Mouse (Mus musculus) adrenal gland, adult 2 months (tissue): ENCODE measurements around the gene Olfr1240. TPM values are rescaled to one million over a fixed set of nuclear protein-coding genes. Genes with fewer than 3 reads are reported as not detected.

ENCODE experiments used
- DNase-seq: peaks from one replicate; pipeline ENCODE4 v3.0.0; 2021
- long read RNA-seq: library from polyadenylated mRNA; stranded (forward); transcript quantifications from one replicate; pipeline ENCODE4 v2.0.0, GENCODE M21; 2021
- polyA plus RNA-seq: library from polyadenylated mRNA; depleted of rRNA; stranded (reverse); fragments of >200 nt; gene quantifications from 2 replicates; pipeline ENCODE4 v1.2.3, GENCODE M21; 2012; rRNA removed
- total RNA-seq, 2 experiments: library from RNA; stranded (reverse); gene quantifications; 2 replicates each; pipeline ENCODE4 v1.2.3; 2021

Olfr1240 gene
- total RNA-seq (not detected), polyA plus RNA-seq (not detected in 2 replicates)
- long read RNA-seq = 0 reads

- DNase-seq = no peak
Measured at GRCm38 (mm10) chr2:89442900-89443299, at the start of gene Olfr1240. Olfr1240 (minus strand) TSS chr2:89443000.

GRCm38 (mm10) chr2:89487026-89487425 lies 44.2 kb upstream of the Olfr1240 start, which contains the start of gene Olfr1241:
Olfr1241 (minus strand) TSS chr2:89487126.
- no peak for DNase-seq

- DNase-seq = no peak
Measured at GRCm38 (mm10) chr2:89420307-89420706, 22.5 kb downstream of the Olfr1240 start, which contains the start of gene Olfr1239. Olfr1239 (minus strand) TSS chr2:89420407.

GRCm38 (mm10) chr2:89414557-89414956 lies 28.2 kb downstream of the Olfr1240 start:
- DNase-seq = no peak

GRCm38 (mm10) chr2:89409576-89409975 lies 33.2 kb downstream of the Olfr1240 start, which contains the start of gene Olfr1238:
Olfr1238 (minus strand) TSS chr2:89409676.
- DNase-seq = no peak

GRCm38 (mm10) chr2:89400882-89401281 lies 41.9 kb downstream of the Olfr1240 start:
- no peak for DNase-seq

Other genes starting within 250 kb of the Olfr1240 start
- gene Olfr1226, start 243.0 kb downstream of the Olfr1240 start, total RNA-seq = not detected
- not detected in 2 replicates for gene Olfr1226, start 243.0 kb downstream of the Olfr1240 start, polyA plus RNA-seq
- not detected for gene Olfr1228, start 188.9 kb downstream of the Olfr1240 start, total RNA-seq
- gene Olfr1228, start 188.9 kb downstream of the Olfr1240 start, polyA plus RNA-seq = not detected in 2 replicates
- not detected for gene Olfr1229, start 155.0 kb downstream of the Olfr1240 start, total RNA-seq
- not detected in 2 replicates for gene Olfr1229, start 155.0 kb downstream of the Olfr1240 start, polyA plus RNA-seq
- not detected for gene Olfr1230, start 145.7 kb downstream of the Olfr1240 start, total RNA-seq
- gene Olfr1230, start 145.7 kb downstream of the Olfr1240 start, polyA plus RNA-seq = not detected in 2 replicates
- gene Olfr1231, start 135.9 kb downstream of the Olfr1240 start, total RNA-seq = not detected
- not detected in 2 replicates for gene Olfr1231, start 135.9 kb downstream of the Olfr1240 start, polyA plus RNA-seq
- gene Olfr1232, start 113.3 kb downstream of the Olfr1240 start, total RNA-seq = not detected
- gene Olfr1232, start 113.3 kb downstream of the Olfr1240 start, polyA plus RNA-seq = not detected in 2 replicates
- gene Olfr1233, start 100.6 kb downstream of the Olfr1240 start, total RNA-seq = not detected
- not detected in 2 replicates for gene Olfr1233, start 100.6 kb downstream of the Olfr1240 start, polyA plus RNA-seq
- not detected for gene Olfr1234, start 78.1 kb downstream of the Olfr1240 start, total RNA-seq
- not detected in 2 replicates for gene Olfr1234, start 78.1 kb downstream of the Olfr1240 start, polyA plus RNA-seq
- not detected for gene Olfr1238, start 33.3 kb downstream of the Olfr1240 start, total RNA-seq
- gene Olfr1238, start 33.3 kb downstream of the Olfr1240 start, polyA plus RNA-seq = not detected in 2 replicates
- gene Olfr1239, start 22.6 kb downstream of the Olfr1240 start, total RNA-seq = not detected
- gene Olfr1239, start 22.6 kb downstream of the Olfr1240 start, polyA plus RNA-seq = not detected in 2 replicates
- not detected for gene Olfr1241, start 44.1 kb upstream of the Olfr1240 start, total RNA-seq
- gene Olfr1241, start 44.1 kb upstream of the Olfr1240 start, polyA plus RNA-seq = not detected in 2 replicates
- gene Olfr1242, start 55.3 kb upstream of the Olfr1240 start, total RNA-seq = not detected
- not detected in 2 replicates for gene Olfr1242, start 55.3 kb upstream of the Olfr1240 start, polyA plus RNA-seq
- not detected for gene Olfr1243, start 88.5 kb upstream of the Olfr1240 start, total RNA-seq
- not detected in 2 replicates for gene Olfr1243, start 88.5 kb upstream of the Olfr1240 start, polyA plus RNA-seq
- not detected for gene Olfr1245, start 135.4 kb upstream of the Olfr1240 start, total RNA-seq
- gene Olfr1245, start 135.4 kb upstream of the Olfr1240 start, polyA plus RNA-seq = not detected in 2 replicates
- not detected for gene Olfr1246, start 150.2 kb upstream of the Olfr1240 start, total RNA-seq
- gene Olfr1246, start 150.2 kb upstream of the Olfr1240 start, polyA plus RNA-seq = not detected in 2 replicates
- gene Olfr1247, start 171.1 kb upstream of the Olfr1240 start, total RNA-seq = not detected
- not detected in 2 replicates for gene Olfr1247, start 171.1 kb upstream of the Olfr1240 start, polyA plus RNA-seq
- not detected for gene Olfr1248, start 175.2 kb upstream of the Olfr1240 start, total RNA-seq
- gene Olfr1248, start 175.2 kb upstream of the Olfr1240 start, polyA plus RNA-seq = not detected in 2 replicates
- not detected for gene Olfr1249, start 192.0 kb upstream of the Olfr1240 start, total RNA-seq
- gene Olfr1249, start 192.0 kb upstream of the Olfr1240 start, polyA plus RNA-seq = not detected in 2 replicates
- not detected for gene Olfr1250, start 218.5 kb upstream of the Olfr1240 start, total RNA-seq
- gene Olfr1250, start 218.5 kb upstream of the Olfr1240 start, polyA plus RNA-seq = not detected in 2 replicates
- gene Olfr1251, start 228.9 kb upstream of the Olfr1240 start, total RNA-seq = not detected
- not detected in 2 replicates for gene Olfr1251, start 228.9 kb upstream of the Olfr1240 start, polyA plus RNA-seq